Mouse (Mus musculus) heart, postnatal 25 days (tissue): ENCODE measurements around the gene Tsc22d3. TPM values are rescaled to one million over a fixed set of nuclear protein-coding genes. Genes with fewer than 3 reads are reported as not detected.
"Not testable (repeated sequence)": the region's sequence is repeated elsewhere in the genome, so short reads cannot be mapped to it uniquely, and the experiment has no call there.

ENCODE experiments used
- DNase-seq: peaks from one replicate; pipeline ENCODE4 v3.0.0; 2022; ENCODE audit warnings: low spot score
- intact Hi-C: fragments of 180-260 bp; cut with DNase I; formaldehyde crosslinking; loops from one replicate; pipeline ENCODE4 v1.15.1; 2025
- total RNA-seq, 2 experiments: library from RNA; stranded (reverse); gene quantifications; 2 replicates each; pipeline ENCODE4 v1.2.3; 2021

The Tsc22d3 gene
- total RNA-seq, 2 experiments from 2014 or later, result 130 to 184 TPM

DNA sequence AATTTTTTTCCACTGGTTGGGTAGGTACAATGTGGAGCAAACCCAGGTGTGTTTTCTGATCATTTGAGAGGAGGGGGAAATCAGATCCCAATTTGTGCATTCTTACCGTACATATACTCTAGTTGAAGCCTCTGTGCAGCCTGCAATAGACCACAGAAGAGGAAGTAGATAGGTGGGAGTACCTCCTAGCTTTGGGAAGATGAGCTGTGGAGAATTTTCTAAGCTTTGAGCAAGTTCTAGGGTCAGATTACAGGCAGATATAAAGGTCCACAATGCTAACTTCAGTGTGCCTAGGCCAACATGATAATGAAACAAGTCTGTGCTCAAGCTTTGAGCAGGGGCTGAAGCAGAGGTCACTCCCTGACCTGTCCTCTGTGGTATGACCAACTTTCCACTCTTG is 30.9 kb downstream of the Tsc22d3 start:
- intact Hi-C loops, result no loop called here
- DNase-seq, result no peak

DNA sequence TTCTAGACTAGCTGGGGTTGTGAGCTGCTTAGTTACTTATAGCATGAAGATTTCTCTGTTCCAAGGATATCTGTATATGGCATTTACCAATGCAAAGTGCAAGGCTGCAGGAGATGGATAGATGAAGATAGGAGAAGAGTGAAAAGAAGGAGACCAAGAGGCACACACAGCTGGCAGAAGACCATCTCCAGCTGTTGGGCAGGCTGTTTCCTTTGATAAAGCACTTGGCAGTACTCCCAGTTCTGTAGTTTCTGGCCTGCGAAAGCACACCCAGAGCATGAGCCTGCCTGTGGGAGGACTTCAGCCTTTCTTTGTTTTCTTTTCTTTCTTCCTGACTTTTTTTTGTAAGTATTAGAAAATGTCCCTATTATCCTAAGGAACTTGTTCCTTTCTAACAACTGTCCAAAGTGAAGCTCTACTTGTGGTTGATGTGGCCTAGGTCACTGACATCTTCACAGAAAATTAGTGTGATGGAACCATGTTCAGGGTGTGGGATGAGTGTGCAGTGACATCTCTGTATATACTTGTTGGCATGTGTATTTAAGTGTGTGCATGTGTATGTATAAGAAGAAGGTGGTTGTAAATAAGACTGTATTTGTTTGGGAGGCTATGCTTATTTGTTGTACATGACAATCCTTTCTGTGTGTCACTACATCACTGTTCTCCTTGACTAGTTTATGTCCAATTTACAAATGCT is 32.6 kb downstream of the Tsc22d3 start:
- peak; percentile 48 for DNase-seq
- intact Hi-C loops, result no loop called here

DNA sequence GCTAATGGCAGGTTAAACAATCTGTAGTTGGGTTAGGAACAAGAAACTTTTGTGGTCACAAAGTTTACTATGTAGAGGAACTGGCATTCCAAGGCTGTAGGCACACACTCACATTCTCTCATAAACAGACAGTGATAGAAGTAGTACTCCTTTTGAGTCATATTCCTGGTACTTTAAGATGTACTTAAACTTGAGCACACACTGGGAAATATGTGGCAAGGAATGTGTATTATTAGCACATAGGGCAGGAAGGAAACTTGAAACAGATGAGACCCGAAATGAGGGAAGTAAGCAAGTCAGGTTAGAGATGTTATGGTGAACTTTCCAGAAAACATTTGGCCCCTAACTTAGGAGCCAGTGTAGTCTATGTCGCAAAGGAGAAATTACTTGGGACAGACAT is 34.7 kb downstream of the Tsc22d3 start:
- intact Hi-C loops, result no loop called here
- DNase-seq, result no peak

DNA sequence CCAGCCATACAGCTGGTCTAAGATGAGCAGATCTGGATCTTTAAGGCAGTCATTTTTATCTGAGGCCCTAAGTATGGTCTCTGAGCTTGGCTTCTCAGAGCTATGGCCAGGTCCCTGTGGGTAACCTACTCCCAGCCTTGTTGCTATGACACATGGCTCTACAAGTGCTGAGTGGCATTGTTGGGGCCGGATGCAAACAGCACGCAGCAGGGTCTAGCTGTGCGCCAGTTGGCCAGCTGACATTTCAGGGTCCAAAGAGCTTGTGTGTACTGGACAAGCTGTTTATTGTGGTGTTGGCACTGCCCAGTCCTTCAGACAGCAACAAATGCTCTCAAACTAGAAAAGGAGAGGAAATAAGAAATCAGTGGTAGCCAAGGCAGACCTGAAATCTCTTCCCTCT is 35.2 kb downstream of the Tsc22d3 start:
- intact Hi-C loops, result no loop called here
- no peak for DNase-seq

- DNase-seq, result no peak
- intact Hi-C loops, result no loop called here
Measured at GRCm38 (mm10) chrX:140564777-140565176, 35.7 kb downstream of the Tsc22d3 start.

DNA sequence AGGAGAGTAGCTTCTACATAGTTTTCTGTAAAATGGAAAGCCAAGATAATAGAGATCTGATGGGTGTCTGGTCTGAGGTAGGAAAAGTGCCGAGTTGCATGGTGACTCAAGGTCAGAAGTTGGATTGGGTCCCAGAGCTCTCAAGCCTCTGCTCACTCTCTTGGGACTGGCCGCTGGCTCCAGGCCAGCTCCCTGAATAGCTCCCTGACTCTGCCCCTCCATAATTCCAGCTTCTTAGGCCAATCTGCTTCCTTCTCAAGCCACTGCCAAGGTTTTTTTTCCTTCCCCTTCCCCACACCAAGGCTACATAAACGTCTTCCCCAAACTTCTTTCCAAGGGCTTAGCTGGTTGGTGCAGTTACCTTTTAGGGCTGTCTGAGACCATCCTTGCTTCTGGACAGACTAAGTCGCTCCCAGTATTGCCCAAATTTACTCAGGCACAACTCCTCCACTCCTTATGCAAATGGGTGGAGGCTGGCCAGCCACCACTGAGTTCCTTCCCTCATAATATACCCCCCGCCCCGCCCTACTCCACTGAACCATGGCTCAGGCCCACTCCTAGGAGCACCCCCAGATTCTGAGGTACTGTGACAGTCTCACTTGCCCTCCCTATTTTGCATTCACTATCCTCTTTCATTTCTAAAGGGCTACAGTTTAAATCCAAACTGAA is 42.1 kb downstream of the Tsc22d3 start:
- intact Hi-C loops, result no loop called here
- peak; percentile 67 for DNase-seq

DNA sequence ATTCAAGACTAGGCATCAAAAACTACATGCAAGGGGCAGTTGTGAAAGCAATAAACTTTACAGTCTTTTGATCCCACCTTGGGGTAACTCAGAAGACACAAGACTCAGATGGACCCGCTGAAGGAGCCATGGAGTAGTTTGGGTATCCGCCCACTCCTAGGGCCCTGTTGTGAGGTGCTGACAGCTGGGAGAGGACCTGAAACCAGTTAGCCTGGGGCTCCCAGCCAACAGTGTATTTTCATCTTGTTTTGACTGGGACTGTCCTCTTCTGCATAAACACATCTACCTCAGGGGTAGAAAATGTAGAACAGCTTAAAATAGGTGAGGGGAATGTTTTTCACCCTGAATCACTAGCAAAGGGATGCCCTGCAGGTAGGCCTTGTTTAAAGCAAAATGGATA is 44.5 kb downstream of the Tsc22d3 start:
- intact Hi-C loops, result no loop called here
- no peak for DNase-seq

DNA sequence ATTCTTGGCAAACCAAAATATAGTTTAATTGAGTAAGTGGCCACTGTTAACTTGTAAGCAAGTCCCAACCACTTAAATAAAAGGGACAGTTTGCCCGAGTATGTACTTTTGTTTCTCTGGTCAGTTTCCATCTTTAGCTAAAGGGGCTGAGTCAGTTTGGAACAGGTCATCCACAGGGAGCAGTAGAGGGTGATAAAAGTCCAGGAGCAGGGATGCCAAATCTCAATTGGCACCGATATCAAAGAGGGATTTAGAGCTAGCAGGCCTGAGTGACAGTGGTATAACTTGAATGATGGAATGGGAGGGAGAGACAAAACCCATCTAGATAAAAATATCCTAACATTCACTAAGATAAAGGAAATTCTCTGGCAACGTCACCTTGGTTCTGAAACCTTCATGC is 45.0 kb downstream of the Tsc22d3 start:
- intact Hi-C loops, result no loop called here

DNA sequence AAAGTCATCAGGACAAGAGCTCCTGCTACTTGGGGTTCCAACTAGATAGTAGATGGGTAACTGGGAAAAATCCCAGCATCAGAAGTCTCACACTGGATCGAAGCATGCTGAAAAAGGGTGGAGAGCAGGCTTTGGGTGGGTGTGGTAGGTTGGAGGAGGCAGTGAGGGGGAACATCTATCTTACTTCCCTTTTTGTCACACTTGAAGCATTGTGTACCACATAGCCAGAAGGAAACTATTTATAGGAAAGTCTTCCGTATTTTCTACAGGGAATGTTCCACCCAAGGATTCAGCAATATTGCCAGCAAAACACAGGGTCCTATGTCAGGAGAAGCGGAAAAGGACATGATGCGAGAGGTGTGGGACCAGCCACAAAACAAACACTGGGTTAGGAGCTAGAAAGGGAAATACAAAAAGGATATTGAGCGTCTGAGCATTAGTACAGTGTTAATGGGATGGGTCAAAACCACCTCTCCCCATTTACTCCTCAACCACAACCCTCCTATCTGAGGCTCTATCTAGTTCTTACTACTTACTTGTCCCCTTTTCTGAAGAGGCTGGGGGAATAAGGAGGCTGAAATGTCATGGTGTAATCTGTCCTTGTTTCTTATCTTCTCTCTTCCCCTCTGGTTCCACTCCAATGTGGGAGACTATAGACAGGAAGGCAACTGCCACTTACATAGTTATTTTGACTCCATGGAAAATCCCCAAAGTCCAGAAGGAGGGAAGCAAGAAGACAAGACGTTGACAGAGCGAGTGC is 52.6 kb downstream of the Tsc22d3 start:
- no peak for DNase-seq
- intact Hi-C loops, result no loop called here

More for the DNA sequence above, 45.0 kb downstream of the Tsc22d3 start:
- no peak for DNase-seq

DNA sequence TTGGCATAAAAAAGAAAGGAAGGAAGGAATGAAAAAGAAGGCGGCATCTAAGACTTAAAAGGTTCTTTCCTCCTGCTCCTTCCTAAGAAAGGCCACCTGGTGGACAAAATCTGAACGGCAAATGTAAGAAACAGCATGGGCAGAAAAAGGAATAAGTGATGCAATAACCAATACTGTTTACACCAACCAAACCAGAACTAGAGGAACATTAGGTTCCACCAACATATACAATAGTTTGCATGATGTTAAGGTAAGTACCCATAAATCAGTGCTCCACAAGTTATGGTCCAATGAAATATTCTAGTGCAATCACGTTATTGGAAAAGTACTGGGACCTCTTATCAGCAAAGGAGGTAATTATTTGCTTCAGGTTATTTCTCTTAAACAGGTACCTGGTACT is 55.7 kb downstream of the Tsc22d3 start:
- no peak for DNase-seq
- intact Hi-C loops, result no loop called here

DNA sequence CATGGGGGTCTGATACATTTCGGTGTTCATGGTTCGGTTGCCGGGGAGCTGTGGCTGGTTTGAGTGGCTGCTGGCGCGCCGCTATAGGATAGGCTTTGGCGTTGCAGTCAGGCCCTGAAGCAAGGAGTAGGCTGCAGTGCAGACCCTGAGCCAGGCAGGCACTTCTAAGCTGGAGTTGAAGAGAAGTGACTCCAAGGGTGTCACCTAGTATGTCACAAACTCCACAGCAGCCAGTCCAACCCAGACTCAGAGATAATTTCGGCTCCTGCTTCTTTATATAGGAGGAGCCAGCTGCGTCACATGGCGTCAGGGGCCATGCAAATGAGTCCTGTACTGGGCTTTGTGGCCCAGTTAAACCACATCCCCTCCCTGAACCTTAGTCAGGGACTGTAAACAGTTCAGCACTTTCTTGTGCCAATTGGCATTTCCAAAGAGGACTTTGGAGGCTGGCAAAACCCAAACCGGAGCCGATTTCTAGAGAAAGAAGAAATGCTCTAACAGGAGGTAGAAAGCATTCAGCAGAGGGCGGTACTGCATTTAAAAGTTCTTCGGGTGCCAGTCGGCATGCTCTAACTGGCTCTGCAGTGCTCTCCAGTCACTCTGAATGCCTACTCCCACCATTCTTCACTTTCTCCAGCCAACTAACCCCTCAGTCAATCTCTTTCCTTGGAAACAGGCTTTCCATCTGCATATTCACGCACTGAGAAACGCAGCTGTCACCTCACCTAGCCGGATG is 57.4 kb downstream of the Tsc22d3 start:
- intact Hi-C loops, result loop anchor here (2.0 kb wide), 2 partner anchors 38 to 56 kb away; no protein-coding TSS in a partner anchor

DNA sequence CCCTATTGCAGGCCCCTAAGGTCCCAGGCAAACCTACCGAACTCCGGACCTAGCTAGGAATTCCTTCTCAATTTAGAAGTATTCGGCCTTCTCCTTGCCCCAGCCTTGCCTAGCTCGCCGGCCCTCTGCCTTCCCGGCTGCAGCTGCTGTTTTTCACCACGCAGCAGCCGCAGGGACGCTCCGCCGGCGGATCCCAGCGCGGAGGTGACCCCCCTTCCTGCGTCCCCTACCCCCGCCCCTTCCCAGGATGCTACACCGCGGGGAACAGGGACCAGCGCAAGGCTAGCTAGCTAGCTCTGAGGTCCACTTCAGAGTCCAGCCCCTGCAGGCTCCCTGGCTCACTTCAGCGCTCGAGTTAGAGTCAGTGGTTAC is 58.0 kb downstream of the Tsc22d3 start:
- intact Hi-C loops, result loop anchor here (2.0 kb wide), 2 partner anchors 38 to 56 kb away; no protein-coding TSS in a partner anchor
- no peak for DNase-seq

More for the DNA sequence above, 57.4 kb downstream of the Tsc22d3 start:
- DNase-seq, result peak; percentile 85

- intact Hi-C loops, result loop anchor here (2.0 kb wide), 2 partner anchors 37 to 57 kb away; no protein-coding TSS in a partner anchor
- no peak for DNase-seq
Measured at GRCm38 (mm10) chrX:140541711-140542473, 58.6 kb downstream of the Tsc22d3 start.

DNA sequence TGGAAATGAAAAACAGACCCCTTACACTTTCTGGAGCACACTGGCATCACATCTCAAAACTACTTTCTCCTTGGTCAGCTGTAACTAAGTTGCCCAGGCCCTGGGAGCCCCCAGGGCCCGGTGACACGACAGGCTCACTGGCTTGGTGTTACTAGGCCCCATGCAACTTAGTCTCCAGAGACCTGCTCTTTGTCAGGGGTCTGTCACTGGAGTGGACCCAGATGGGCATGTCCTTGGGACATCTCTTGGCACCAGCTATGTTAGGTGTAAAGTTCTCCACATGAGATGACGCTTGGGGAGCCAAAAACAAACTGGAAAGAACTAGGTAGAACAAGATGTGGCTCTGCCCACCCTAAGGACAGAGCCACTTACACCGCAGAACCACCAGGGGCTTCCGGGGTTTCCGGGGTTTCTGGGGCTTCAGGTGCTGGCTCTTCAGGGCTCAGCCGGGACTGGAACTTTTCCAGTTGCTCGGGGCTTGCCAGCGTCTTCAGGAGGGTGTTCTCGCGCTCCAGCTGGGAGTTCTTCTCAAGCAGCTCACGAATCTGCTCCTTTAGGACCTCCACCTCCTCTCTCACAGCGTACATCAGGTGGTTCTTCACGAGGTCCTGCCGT is 59.9 kb downstream of the Tsc22d3 start:
- DNase-seq, result no peak
- intact Hi-C loops, result no loop called here

DNA sequence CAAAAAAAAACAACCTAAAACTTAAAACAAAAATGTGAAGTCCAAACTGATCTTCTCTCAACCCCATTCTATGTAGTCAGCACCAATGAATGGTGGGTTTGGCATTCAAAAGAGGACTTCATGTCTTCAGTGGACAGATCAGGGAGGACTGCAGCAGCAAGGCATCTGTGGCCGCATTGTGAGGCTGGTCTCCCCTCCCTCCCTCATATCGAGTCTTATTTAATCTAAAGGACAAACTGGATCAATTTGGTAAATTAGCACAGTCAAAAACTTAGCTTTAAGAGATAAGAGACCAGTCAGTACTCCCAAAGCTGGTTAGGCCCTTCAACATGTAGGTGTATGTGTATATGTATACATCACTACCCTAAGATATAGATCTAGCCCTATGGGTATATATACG is 60.6 kb downstream of the Tsc22d3 start:
- DNase-seq, intact Hi-C loops: not testable (repeated sequence)

DNA sequence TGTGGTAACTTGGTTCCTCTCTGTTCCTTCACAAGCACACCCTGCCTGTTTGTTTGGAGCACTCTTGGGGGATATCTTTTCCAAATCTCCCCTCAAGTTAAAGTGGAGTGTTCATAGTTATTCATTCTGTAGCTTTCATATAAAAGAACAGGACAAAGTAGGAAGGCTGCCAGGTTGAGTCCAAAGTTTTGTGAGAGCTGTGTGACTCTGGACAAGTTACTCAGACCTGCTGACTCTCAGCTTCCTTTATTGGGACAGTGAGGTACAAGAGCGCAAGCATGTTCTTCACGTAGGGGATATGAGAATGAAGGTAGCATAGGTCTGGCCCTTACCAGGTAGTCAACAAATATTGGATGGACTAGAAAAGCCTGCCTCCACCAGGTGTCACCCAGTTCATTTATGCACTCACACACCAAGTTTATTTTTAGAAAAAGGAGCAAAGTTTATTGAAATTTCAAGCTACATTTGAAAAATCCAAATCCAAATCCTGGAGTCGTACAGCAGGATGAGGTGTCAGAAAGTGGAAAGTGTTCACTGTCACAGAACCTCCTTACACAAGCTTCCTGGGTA is 61.3 kb downstream of the Tsc22d3 start:
- intact Hi-C loops, result no loop called here
- DNase-seq, result no peak

DNA sequence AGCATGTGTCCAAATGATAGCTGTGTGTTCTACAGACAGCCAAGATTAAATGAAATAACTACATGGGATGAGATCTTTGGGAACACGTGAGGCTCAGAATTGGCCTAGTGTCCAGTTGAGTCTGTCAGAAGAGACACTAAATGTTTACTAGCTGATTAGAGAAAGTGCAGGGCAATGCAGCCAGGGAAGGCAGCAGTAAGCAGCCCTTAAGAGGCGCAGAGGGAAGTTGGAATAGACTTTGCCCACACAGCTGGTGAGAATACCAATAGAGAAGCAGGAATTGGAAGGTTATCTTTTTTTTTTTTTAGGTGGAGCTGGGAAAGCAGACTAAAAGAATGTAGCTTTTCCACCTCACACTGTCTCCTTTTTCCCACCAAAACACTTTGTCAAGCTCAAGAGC is 61.8 kb downstream of the Tsc22d3 start:
- intact Hi-C loops, result no loop called here
- no peak for DNase-seq

GRCm38 (mm10) chrX:140537662-140538061 is 62.8 kb downstream of the Tsc22d3 start:
- peak; percentile 62 for DNase-seq
- intact Hi-C loops, result no loop called here

- DNase-seq, result peak; percentile 55
- intact Hi-C loops, result no loop called here
Measured at GRCm38 (mm10) chrX:140535487-140535886, 65.0 kb downstream of the Tsc22d3 start.
